Mouse (Mus musculus) stomach, embryonic 15.5 days (tissue): ENCODE results near the gene Pdss2. TPM values are rescaled to one million over a fixed set of nuclear protein-coding genes. Genes with fewer than 3 reads are reported as not detected.
A peak's percentile ranks its signal among the peaks of the same experiment; 100 is the strongest.

ENCODE experiments used
- ATAC-seq: fragments of 200-750 bp; cut with Nextera tagmentation; 2 replicates; pipeline ENCODE4 v1.8.0; 2017; ENCODE audit warnings: low read depth, moderate number of reproducible peaks, moderate TSS enrichment; ENCODE audit not compliant: insufficient read depth, low FRiP score
- H3K27ac ChIP-seq: fragments of 300-500 bp; sonication (generic); 2 replicates; pipeline ENCODE4 v1.5.1; 2015; ENCODE audit warnings: mild to moderate bottlenecking, inconsistent platforms
- H3K27me3 ChIP-seq: fragments of 300-500 bp; sonication (generic); replicated peaks from 2 replicates; pipeline ENCODE4 v1.6.1; 2015; ENCODE audit warnings: inconsistent platforms
- H3K36me3 ChIP-seq: fragments of 300-500 bp; sonication (generic); 2 replicates; pipeline ENCODE4 v1.6.1; 2015; ENCODE audit warnings: inconsistent platforms
- H3K4me1 ChIP-seq: fragments of 300-500 bp; sonication (generic); 2 replicates; pipeline ENCODE4 v1.6.1; 2015; ENCODE audit warnings: inconsistent platforms
- H3K4me2 ChIP-seq: fragments of 300-500 bp; sonication (generic); 2 replicates; pipeline ENCODE4 v1.6.1; 2015; ENCODE audit warnings: mild to moderate bottlenecking, inconsistent platforms
- H3K4me3 ChIP-seq: fragments of 300-500 bp; sonication (generic); replicated peaks from 2 replicates; pipeline ENCODE4 v1.5.1; 2015; ENCODE audit warnings: inconsistent platforms
- H3K9ac ChIP-seq: fragments of 300-500 bp; sonication (generic); 2 replicates; pipeline ENCODE4 v1.6.1; 2015; ENCODE audit warnings: inconsistent platforms
- H3K9me3 ChIP-seq: fragments of 300-500 bp; sonication (generic); 2 replicates; pipeline ENCODE4 v1.6.1; 2016; ENCODE audit warnings: inconsistent platforms
- WGBS: fragments of 180-500 bp; shearing (Covaris S2); methylation state at CpG from one replicate; pipeline ENCODE4 v1.1.7; 2015; 5-methylcytosine and 5-hydroxymethylcytosine counted together
- polyA plus RNA-seq: library from polyadenylated mRNA; unstranded; fragments of >200 nt; fragmentation: Nextera tagmentation; extraction: Ambion mirVana; gene quantifications from 2 replicates; pipeline ENCODE4 v1.2.1, GENCODE M21; 2015

Gene Pdss2
- polyA plus RNA-seq, 1 experiment from 2014 or later, result 12.7 TPM

DNA sequence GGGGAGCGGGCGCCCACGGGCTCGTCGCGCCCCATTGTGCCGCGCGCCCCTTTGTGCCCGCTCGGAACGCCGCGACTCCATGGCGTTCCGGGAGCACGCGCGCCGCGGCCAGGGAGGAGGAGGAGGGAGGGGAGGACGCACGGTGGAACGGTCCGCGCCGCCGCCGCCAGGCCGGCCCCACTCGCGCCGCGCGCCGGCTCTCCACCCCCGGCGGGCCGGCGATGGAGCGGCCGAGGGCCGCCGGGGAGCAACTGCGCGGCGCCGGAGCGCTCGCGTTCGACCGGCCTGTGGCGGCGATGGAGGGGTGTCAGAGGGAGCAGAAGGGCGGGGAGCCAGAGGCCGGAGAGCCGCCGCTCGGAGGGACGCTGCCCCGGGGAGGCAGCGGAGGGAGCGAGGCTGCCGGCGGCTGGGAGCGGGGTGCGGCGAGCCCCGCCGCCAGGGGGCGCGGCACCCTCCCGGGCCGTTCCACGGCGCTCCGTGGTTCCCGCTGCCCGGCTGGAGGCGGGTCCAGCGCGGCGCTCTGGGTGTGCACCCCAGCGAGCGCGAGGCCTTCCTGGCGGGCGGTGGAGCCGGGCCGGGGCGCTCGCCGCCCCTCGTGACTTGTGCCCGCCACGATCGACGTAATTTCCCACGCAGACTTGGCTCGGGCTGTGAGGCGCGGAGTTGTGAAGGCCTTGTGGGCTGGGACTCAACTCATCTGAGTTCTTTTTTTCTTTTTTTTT, 258.3 kb downstream of the Pdss2 start:
- Histone ChIP-seq H3K27ac (peak overlapping the region; percentile 97), H3K4me3 (peak overlapping the region; percentile 86), H3K4me2 (peak overlapping the region; percentile 78), H3K9me3 (no peaks in the 10 kb centered on the region), H3K4me1 (peaks cover 26% of the 10 kb centered on the region; the same call in 1 of the 2 replicates), H3K36me3 (no peaks in the 10 kb centered on the region), H3K9ac (peak overlapping the region; percentile 80), H3K27me3 (no peaks in the 10 kb centered on the region)
- ATAC-seq, result peak; percentile 89
- under 1% methylated on average over 65 of the region's 103 CpGs for WGBS

DNA sequence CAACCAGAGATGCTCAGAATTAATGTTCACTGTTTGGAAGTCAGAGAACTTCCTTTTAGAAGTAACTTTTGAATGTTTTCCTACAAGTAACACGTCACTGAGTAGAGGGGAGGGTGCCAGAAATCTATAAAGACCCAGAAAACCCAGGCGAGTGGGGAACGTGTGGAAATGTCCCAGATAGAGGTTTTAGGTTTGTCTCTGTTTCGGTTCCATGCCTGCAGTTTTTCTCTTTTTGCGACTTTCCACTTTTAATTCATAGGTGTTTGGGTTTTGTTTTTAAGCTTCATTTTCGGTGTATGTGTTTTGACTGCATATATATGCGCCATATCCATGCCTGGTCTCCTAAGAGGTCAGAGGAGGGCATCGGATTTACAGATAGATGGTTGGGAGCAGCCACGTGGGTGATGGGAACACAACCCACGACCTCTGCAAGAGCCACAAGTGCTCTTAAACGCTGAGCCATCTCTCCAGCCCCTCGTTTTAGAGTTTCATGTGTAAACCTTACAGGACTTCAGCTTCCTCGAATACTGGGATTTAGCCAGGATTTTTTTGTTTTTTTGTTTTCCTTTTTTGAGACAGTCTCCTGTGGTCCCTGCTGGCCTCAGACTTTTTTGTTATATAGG, 259.1 kb downstream of the Pdss2 start:
- H3K9ac ChIP-seq, result peak overlapping the region; percentile 40; the same call in 1 of the 2 replicates
- H3K4me3 ChIP-seq, result peak overlapping the region; percentile 86
- no peak for ATAC-seq
- peaks cover 26% of the 10 kb centered on the region; the same call in 1 of the 2 replicates for H3K4me1 ChIP-seq
- H3K27ac ChIP-seq, result peak overlapping the region; percentile 97
- no peaks in the 10 kb centered on the region for H3K36me3 ChIP-seq
- H3K27me3 ChIP-seq, result no peaks in the 10 kb centered on the region
- H3K9me3 ChIP-seq, result no peaks in the 10 kb centered on the region
- WGBS, result 9% methylated on average over 13 of the region's 13 CpGs
- H3K4me2 ChIP-seq, result peak overlapping the region; percentile 78

GRCm38 (mm10) chr10:43481179-43481578, 259.9 kb downstream of the Pdss2 start:
- Histone ChIP-seq H3K27ac (no peak overlapping the region), H3K9me3 (no peaks in the 10 kb centered on the region), H3K36me3 (no peaks in the 10 kb centered on the region), H3K4me3 (no peak overlapping the region), H3K27me3 (no peaks in the 10 kb centered on the region), H3K4me2 (peak overlapping the region; percentile 78; the same call in 1 of the 2 replicates), H3K4me1 (peaks cover 26% of the 10 kb centered on the region), H3K9ac (no peak overlapping the region)
- no peak for ATAC-seq
- WGBS, result 42% methylated on average over 4 of the region's 4 CpGs

- H3K36me3 ChIP-seq, result no peaks in the 10 kb centered on the region
Measured at GRCm38 (mm10) chr10:43482021-43482420, 260.7 kb downstream of the Pdss2 start.

DNA sequence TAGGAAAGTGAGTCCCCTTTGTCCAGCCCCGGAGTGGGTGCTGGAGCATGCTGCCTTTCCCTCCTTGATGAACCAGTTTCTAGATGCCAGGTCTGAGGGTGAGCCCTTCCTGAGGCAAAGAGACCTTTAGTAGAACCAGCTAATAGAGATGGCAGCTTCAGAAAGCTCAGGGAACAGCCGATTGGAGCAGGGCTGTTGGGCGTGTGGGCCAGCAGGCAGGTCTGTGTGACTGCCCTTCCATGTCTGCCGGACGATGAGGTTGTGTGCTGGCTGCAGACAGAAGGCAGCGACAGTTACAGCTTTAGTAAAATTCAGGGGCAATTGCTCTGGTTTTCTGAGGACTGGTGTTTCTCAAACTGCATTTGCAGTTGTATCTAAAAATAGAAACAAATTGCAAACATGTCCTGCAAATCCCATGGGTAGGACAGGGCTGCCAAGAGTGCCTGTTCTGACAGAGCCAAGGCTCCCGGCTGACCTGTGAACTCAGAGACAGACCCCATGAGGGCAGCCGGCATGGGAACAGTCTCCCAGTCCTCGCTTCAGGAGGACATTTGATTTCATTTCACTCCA, 262.2 kb downstream of the Pdss2 start:
- no peak overlapping the region for H3K9ac ChIP-seq
- 0 out of 2 replicates have a peak overlapping the region, but pooled peaks have one; percentile 8 for H3K4me2 ChIP-seq
- peaks cover 26% of the 10 kb centered on the region for H3K4me1 ChIP-seq
- no peaks in the 10 kb centered on the region for H3K27me3 ChIP-seq
- ATAC-seq, result no peak
- H3K9me3 ChIP-seq, result no peaks in the 10 kb centered on the region
- peak overlapping the region; percentile 45; the same call in 1 of the 2 replicates for H3K27ac ChIP-seq
- H3K4me3 ChIP-seq, result no peak overlapping the region
- 34% methylated on average over 9 of the region's 9 CpGs for WGBS
- no peaks in the 10 kb centered on the region for H3K36me3 ChIP-seq

More at GRCm38 (mm10) chr10:43482021-43482420, 260.7 kb downstream of the Pdss2 start:
- Histone ChIP-seq H3K4me3 (no peak overlapping the region), H3K9ac (no peak overlapping the region), H3K27me3 (no peaks in the 10 kb centered on the region), H3K27ac (no peak overlapping the region), H3K9me3 (no peaks in the 10 kb centered on the region), H3K4me1 (peaks cover 26% of the 10 kb centered on the region), H3K4me2 (no peak overlapping the region)
- WGBS, result 89% methylated on average over 5 of the region's 5 CpGs
- no peak for ATAC-seq

- Histone ChIP-seq H3K27me3 (no peaks in the 10 kb centered on the region), H3K9ac (no peak overlapping the region), H3K36me3 (no peaks in the 10 kb centered on the region), H3K4me3 (no peak overlapping the region), H3K9me3 (no peaks in the 10 kb centered on the region), H3K27ac (no peak overlapping the region), H3K4me1 (peaks cover 25% of the 10 kb centered on the region), H3K4me2 (no peak overlapping the region)
- 75% methylated on average over 6 of the region's 6 CpGs for WGBS
- no peak for ATAC-seq
Measured at GRCm38 (mm10) chr10:43485751-43486268, 264.5 kb downstream of the Pdss2 start.

GRCm38 (mm10) chr10:43487441-43488010, 266.2 kb downstream of the Pdss2 start:
- no peak overlapping the region for H3K27ac ChIP-seq
- H3K27me3 ChIP-seq, result no peaks in the 10 kb centered on the region
- H3K4me1 ChIP-seq, result peaks cover 13% of the 10 kb centered on the region
- H3K4me2 ChIP-seq, result no peak overlapping the region
- no peak overlapping the region for H3K4me3 ChIP-seq
- no peaks in the 10 kb centered on the region for H3K36me3 ChIP-seq
- H3K9me3 ChIP-seq, result no peaks in the 10 kb centered on the region
- no peak overlapping the region for H3K9ac ChIP-seq
- ATAC-seq, result no peak
- 85% methylated on average over 3 of the region's 3 CpGs for WGBS

DNA sequence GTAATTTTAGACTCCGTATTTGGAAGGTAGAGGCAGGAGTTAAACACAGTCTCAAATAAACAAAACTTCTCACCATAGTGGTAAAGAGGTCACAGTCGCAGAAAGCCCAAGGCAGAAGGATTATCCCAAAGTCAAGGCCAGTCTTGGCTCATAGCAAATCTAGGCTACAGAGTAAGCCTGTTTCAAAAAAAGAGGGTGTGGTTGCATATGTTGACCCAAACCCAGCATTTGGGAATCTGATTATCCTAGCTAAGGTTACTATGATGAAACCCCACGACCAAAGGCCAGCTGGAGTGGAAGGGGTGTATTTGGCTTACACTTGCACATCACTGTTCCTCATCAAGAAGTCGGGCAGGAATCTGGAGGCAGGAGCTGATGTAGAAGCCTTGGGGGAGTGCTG, 267.0 kb downstream of the Pdss2 start:
- WGBS, result 67% methylated on average over 4 of the region's 4 CpGs
- no peak overlapping the region for H3K9ac ChIP-seq
- no peak for ATAC-seq
- no peak overlapping the region for H3K4me2 ChIP-seq
- no peak overlapping the region for H3K4me3 ChIP-seq
- H3K9me3 ChIP-seq, result no peaks in the 10 kb centered on the region
- H3K27me3 ChIP-seq, result no peaks in the 10 kb centered on the region
- H3K36me3 ChIP-seq, result no peaks in the 10 kb centered on the region
- H3K4me1 ChIP-seq, result peaks cover 10% of the 10 kb centered on the region
- H3K27ac ChIP-seq, result no peak overlapping the region

DNA sequence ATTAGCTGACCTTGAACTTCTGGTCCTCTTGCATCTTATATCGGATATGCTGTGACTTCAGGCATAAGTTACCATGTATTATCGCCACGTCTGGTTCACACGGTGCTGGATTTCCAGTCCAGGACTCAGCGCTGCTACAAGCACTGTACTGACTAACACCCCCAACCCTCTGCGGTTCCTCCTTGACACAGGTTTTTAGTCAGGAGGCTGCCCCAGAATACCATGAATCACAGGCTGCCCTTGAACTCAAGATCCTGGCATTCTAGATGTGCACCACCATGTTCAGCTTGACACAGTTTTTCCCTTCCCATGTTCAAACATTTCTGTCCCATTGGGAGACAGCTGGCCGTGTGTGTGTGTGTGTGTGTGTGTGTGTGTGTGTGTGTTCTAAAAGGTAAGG, 267.9 kb downstream of the Pdss2 start:
- Histone ChIP-seq H3K27me3 (no peaks in the 10 kb centered on the region), H3K9ac (no peak overlapping the region), H3K4me1 (peaks cover 5% of the 10 kb centered on the region; the same call in 1 of the 2 replicates), H3K36me3 (no peaks in the 10 kb centered on the region), H3K4me2 (no peak overlapping the region), H3K4me3 (no peak overlapping the region), H3K27ac (no peak overlapping the region), H3K9me3 (no peaks in the 10 kb centered on the region)
- no peak for ATAC-seq
- 85% methylated on average over 7 of the region's 7 CpGs for WGBS

DNA sequence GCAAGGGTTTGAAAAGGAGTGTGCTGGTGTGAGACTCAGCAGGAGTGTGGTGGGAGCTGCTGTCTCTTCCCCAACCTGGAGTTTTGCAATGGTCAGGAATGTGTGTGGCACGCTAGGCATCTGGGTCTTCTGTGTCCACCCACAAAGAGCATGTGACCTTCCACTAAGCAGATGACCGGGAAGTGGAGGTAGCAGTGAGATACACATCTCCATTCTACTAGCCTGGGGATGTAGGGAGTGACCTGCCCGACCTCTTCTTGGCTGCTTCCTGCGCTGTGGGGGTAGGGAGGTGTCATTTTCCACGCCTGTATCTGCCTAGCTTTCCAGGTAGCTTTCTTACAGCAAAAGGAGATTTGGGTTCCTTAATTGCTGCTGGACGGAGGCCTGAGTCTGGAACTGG, 268.3 kb downstream of the Pdss2 start:
- H3K27me3 ChIP-seq, result no peaks in the 10 kb centered on the region
- no peak overlapping the region for H3K4me3 ChIP-seq
- WGBS, result 31% methylated on average over 6 of the region's 6 CpGs
- peaks cover 5% of the 10 kb centered on the region; the same call in 1 of the 2 replicates for H3K4me1 ChIP-seq
- no peak overlapping the region for H3K9ac ChIP-seq
- ATAC-seq, result 0 out of 2 replicates have a peak, but pooled peaks have one; percentile 10
- no peaks in the 10 kb centered on the region for H3K9me3 ChIP-seq
- no peak overlapping the region for H3K27ac ChIP-seq
- H3K36me3 ChIP-seq, result no peaks in the 10 kb centered on the region
- no peak overlapping the region for H3K4me2 ChIP-seq

- H3K27ac ChIP-seq, result no peak overlapping the region
- no peak overlapping the region for H3K9ac ChIP-seq
- peaks cover under 1% of the 10 kb centered on the region; the same call in 1 of the 2 replicates for H3K36me3 ChIP-seq
- 57% methylated on average over 8 of the region's 8 CpGs for WGBS
- H3K4me3 ChIP-seq, result no peak overlapping the region
- no peak overlapping the region for H3K4me2 ChIP-seq
- H3K4me1 ChIP-seq, result peaks cover 5% of the 10 kb centered on the region; the same call in 1 of the 2 replicates
- no peak for ATAC-seq
- no peaks in the 10 kb centered on the region for H3K9me3 ChIP-seq
- H3K27me3 ChIP-seq, result no peaks in the 10 kb centered on the region
Measured at GRCm38 (mm10) chr10:43490034-43490433, 268.7 kb downstream of the Pdss2 start.
